Comparison of ENCODE assay signal across 13 mouse cellular contexts in the genomic region with DNA sequence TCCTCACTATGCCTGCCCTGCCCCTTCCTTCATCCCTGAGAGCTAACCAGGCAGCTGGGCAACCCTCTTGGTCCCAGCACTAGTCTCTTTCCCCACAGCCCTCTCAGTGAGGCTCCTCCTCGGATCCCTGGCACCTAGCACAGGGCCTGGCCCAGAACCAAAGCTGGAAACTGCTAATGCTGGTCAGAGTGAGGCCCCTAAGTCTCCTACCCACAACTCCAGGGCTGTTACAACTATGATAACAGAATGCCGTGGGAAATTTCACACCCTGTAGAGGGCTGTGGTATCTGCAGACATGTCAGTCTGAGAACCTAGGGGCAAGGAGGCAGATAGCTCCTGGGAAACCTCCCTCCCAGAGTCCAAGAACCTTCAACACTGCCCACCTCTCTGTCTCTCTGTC. TPM values are rescaled to one million over a fixed set of nuclear protein-coding genes. Genes with fewer than 3 reads are reported as not detected.
DNase-seq lines count a peak whose midpoint lies in the region; ATAC-seq lines count a peak whose summit lies in the region.
"Had no signal": no experiment of that assay in that cellular context is flagged by ENCODE, and none has a peak within 500 bp of the region (broad histone marks: within the 10 kb centered on the region; RNA-seq: fewer than 3 reads in every experiment).

No protein-coding gene starts in this region.

- ATAC-seq in heart, embryonic 11.5 days (replicated peaks; ENCODE audit: insufficient number of reproducible peaks, low FRiP score, low TSS enrichment): no peak
- ATAC-seq in liver, embryonic 11.5 days (replicated peaks; ENCODE audit: low FRiP score): peak; percentile 77
- peak; percentile 83 for ATAC-seq in megakaryocyte progenitor cell, adult 5-6 weeks (replicated peaks; ENCODE audit: poor library complexity)
- ATAC-seq in midbrain, embryonic 15.5 days (replicated peaks): no peak
- ATAC-seq: forebrain, embryonic 13.5 days had no signal

- no peaks in the 10 kb centered on the region for H3K36me3 ChIP-seq in heart, embryonic 11.5 days (ENCODE audit: control insufficient read depth, insufficient read depth, low read length)
- H3K36me3 ChIP-seq in liver, embryonic 11.5 days (ENCODE audit: control insufficient read depth, insufficient read depth, low read length): peaks cover 2% of the 10 kb centered on the region; the same call in 1 of the 2 replicates
- no peaks in the 10 kb centered on the region for H3K36me3 ChIP-seq in midbrain, embryonic 15.5 days (replicated peaks)
- H3K36me3 ChIP-seq: limb, embryonic 12.5 days had no signal

- H3K27ac ChIP-seq in heart, embryonic 11.5 days (ENCODE audit: low read depth, low read length): peak overlapping the region; percentile 54
- H3K27ac ChIP-seq in liver, embryonic 11.5 days (ENCODE audit: low read depth, low read length): no peak overlapping the region
- H3K27ac ChIP-seq in midbrain, embryonic 15.5 days: no peak overlapping the region
- H3K27ac ChIP-seq: forebrain, embryonic 13.5 days; limb, embryonic 12.5 days had no signal

- intact Hi-C loops in heart, postnatal 10 days (cut with DNase I): no loop called here

- no peaks in the 10 kb centered on the region; the same call in 1 of the 2 replicates for H3K27me3 ChIP-seq in heart, embryonic 11.5 days (ENCODE audit: control insufficient read depth, insufficient read depth, low read length)
- no peaks in the 10 kb centered on the region for H3K27me3 ChIP-seq in liver, embryonic 11.5 days (replicated peaks; ENCODE audit: control insufficient read depth, insufficient read depth, low read length)
- H3K27me3 ChIP-seq in midbrain, embryonic 15.5 days (replicated peaks): no peaks in the 10 kb centered on the region
- H3K27me3 ChIP-seq: limb, embryonic 12.5 days had no signal

- 10% methylated on average over 2 of the region's 2 CpGs for WGBS in heart, embryonic 11.5 days (ENCODE audit: insufficient replicate concordance)
- 19% methylated on average over 2 of the region's 2 CpGs for WGBS in liver, embryonic 11.5 days
- WGBS in midbrain, embryonic 15.5 days: 39% methylated on average over 2 of the region's 2 CpGs

- no peak overlapping the region for H3K4me2 ChIP-seq in heart, embryonic 11.5 days
- no peak overlapping the region for H3K4me2 ChIP-seq in liver, embryonic 11.5 days
- H3K4me2 ChIP-seq in midbrain, embryonic 15.5 days: no peak overlapping the region
- H3K4me2 ChIP-seq: forebrain, embryonic 13.5 days; limb, embryonic 12.5 days had no signal

- DNase-seq in heart, adult 11 months: no peak
- no peak for DNase-seq in liver, embryonic 11.5 days (ENCODE audit: low spot score)
- no peak for DNase-seq in liver
- peak; percentile 39 to 46 for DNase-seq in heart, postnatal 10 days
- DNase-seq: cerebellum, adult 18-20 months had no signal

- no peak overlapping the region for H3K4me3 ChIP-seq in heart, embryonic 11.5 days (ENCODE audit: low read depth, low read length)
- H3K4me3 ChIP-seq in liver, embryonic 11.5 days (ENCODE audit: low read depth, low read length): no peak overlapping the region
- no peak overlapping the region for H3K4me3 ChIP-seq in midbrain, embryonic 15.5 days
- H3K4me3 ChIP-seq: forebrain, embryonic 13.5 days; limb, embryonic 12.5 days had no signal

- H3K9ac ChIP-seq in heart, embryonic 11.5 days (ENCODE audit: low read depth, low read length): no peak overlapping the region
- no peak overlapping the region for H3K9ac ChIP-seq in liver, embryonic 11.5 days (ENCODE audit: low read depth, low read length)
- no peak overlapping the region for H3K9ac ChIP-seq in midbrain, embryonic 15.5 days
- H3K9ac ChIP-seq: forebrain, embryonic 13.5 days; limb, embryonic 12.5 days had no signal

- no peaks in the 10 kb centered on the region for H3K9me3 ChIP-seq in heart, embryonic 11.5 days (replicated peaks; ENCODE audit: control insufficient read depth, low read length)
- no peaks in the 10 kb centered on the region for H3K9me3 ChIP-seq in liver, embryonic 11.5 days (ENCODE audit: control insufficient read depth, low read length)
- H3K9me3 ChIP-seq in midbrain, embryonic 15.5 days: no peaks in the 10 kb centered on the region
- H3K9me3 ChIP-seq: forebrain, embryonic 13.5 days; limb, embryonic 12.5 days had no signal

- peaks cover 27% of the 10 kb centered on the region for H3K4me1 ChIP-seq in heart, embryonic 11.5 days (ENCODE audit: control insufficient read depth, insufficient read depth, low read length)
- peaks cover 18% of the 10 kb centered on the region for H3K4me1 ChIP-seq in liver, embryonic 11.5 days (replicated peaks; ENCODE audit: control insufficient read depth, insufficient read depth, low read length)
- H3K4me1 ChIP-seq in midbrain, embryonic 15.5 days: peaks cover 9% of the 10 kb centered on the region; the same call in 1 of the 2 replicates

RNA-seq across cellular contexts. Expression of a gene that starts 4.7 kb away (rescaled TPM):
- 0.37 and 0.47 TPM in 2 replicates for polyA plus RNA-seq in heart, embryonic 11.5 days (2014; fragmentation: Nextera tagmentation; extraction: Ambion mirVana)
- 0.62 and 0.70 TPM in 2 replicates for polyA plus RNA-seq in liver, embryonic 11.5 days (2014; fragmentation: Nextera tagmentation; extraction: Ambion mirVana)
- under 1 TPM; 0.12 to 0.14 TPM for total RNA-seq in heart, postnatal 10 days (2021)
- 0.25 and 0.32 TPM in 2 replicates for total RNA-seq in megakaryocyte progenitor cell, adult 5-6 weeks (2015)
- 0.12 TPM in 1 of 2 replicates, not detected in the other for total RNA-seq in megakaryocyte progenitor cell, adult 5-6 weeks (2017)
- 0.33 and 0.37 TPM in 2 replicates for polyA plus RNA-seq in midbrain, embryonic 15.5 days (2015; fragmentation: Nextera tagmentation; extraction: Ambion mirVana)
- total RNA-seq: monocyte, adult 5-6 weeks had no signal

RNA-seq across cellular contexts. Expression of a gene that starts 21.3 kb away (rescaled TPM):
- polyA plus RNA-seq in heart, embryonic 11.5 days (2014; fragmentation: Nextera tagmentation; extraction: Ambion mirVana): 8.4 and 11.9 TPM in 2 replicates
- polyA plus RNA-seq in liver, embryonic 11.5 days (2014; fragmentation: Nextera tagmentation; extraction: Ambion mirVana): 20.1 and 20.7 TPM in 2 replicates
- total RNA-seq in heart, postnatal 10 days (2021): 1 to 10 TPM; 4.2 to 4.6 TPM
- 16.0 and 17.1 TPM in 2 replicates for total RNA-seq in megakaryocyte progenitor cell, adult 5-6 weeks (2015)
- total RNA-seq in megakaryocyte progenitor cell, adult 5-6 weeks (2017): 22.0 and 29.0 TPM in 2 replicates
- 20.6 and 23.8 TPM in 2 replicates for polyA plus RNA-seq in midbrain, embryonic 15.5 days (2015; fragmentation: Nextera tagmentation; extraction: Ambion mirVana)

RNA-seq across cellular contexts. Expression of a gene that starts 37.5 kb away (rescaled TPM):
- 5.8 and 6.4 TPM in 2 replicates for polyA plus RNA-seq in heart, embryonic 11.5 days (2014; fragmentation: Nextera tagmentation; extraction: Ambion mirVana)
- 20.0 and 20.1 TPM in 2 replicates for polyA plus RNA-seq in liver, embryonic 11.5 days (2014; fragmentation: Nextera tagmentation; extraction: Ambion mirVana)
- total RNA-seq in heart, postnatal 10 days (2021): 1 to 10 TPM; 1.9 to 3.0 TPM
- total RNA-seq in megakaryocyte progenitor cell, adult 5-6 weeks (2015): 3.4 and 4.5 TPM in 2 replicates
- 4.0 and 7.5 TPM in 2 replicates for total RNA-seq in megakaryocyte progenitor cell, adult 5-6 weeks (2017)
- polyA plus RNA-seq in midbrain, embryonic 15.5 days (2015; fragmentation: Nextera tagmentation; extraction: Ambion mirVana): 18.5 and 19.0 TPM in 2 replicates

RNA-seq across cellular contexts. Expression of a gene that starts 58.7 kb away (rescaled TPM):
- polyA plus RNA-seq in heart, embryonic 11.5 days (2014; fragmentation: Nextera tagmentation; extraction: Ambion mirVana): 0.21 TPM in 1 of 2 replicates, not detected in the other
- 0.09 TPM in 1 of 2 replicates, not detected in the other for polyA plus RNA-seq in liver, embryonic 11.5 days (2014; fragmentation: Nextera tagmentation; extraction: Ambion mirVana)
- not detected for total RNA-seq in heart, postnatal 10 days (2021)
- total RNA-seq in megakaryocyte progenitor cell, adult 5-6 weeks (2015): 0.20 TPM in 1 of 2 replicates, not detected in the other
- total RNA-seq in megakaryocyte progenitor cell, adult 5-6 weeks (2017): 0.12 TPM in 1 of 2 replicates, not detected in the other
- 0.15 and 0.41 TPM in 2 replicates for polyA plus RNA-seq in midbrain, embryonic 15.5 days (2015; fragmentation: Nextera tagmentation; extraction: Ambion mirVana)
- total RNA-seq: CH12.LX; monocyte, adult 5-6 weeks had no signal
- polyA plus RNA-seq: embryonic facial prominence, embryonic 11.5 days; limb, embryonic 12.5 days had no signal

Comparison
In these comparisons a context has a peak if more than half of its experiments do, and no peak if none do; other contexts are left out.
1. DNase-seq: peak in heart, postnatal 10 days (2 of 2); none in heart, adult 11 months (single experiment), liver, embryonic 11.5 days (single experiment) and liver (single experiment).
2. ATAC-seq: peak in liver, embryonic 11.5 days (single experiment) and megakaryocyte progenitor cell, adult 5-6 weeks (single experiment); none in heart, embryonic 11.5 days (single experiment) and midbrain, embryonic 15.5 days (single experiment).